Mouse (Mus musculus): ENCODE measurements at regions not wholly inside any gene's neighbourhood (a gene's known extent, or its start where the extent isn't known, plus 50 kb on each side); places are given as distances from the start of the nearest gene placed in this dataset.

- peak overlapping the region; percentile 25; the same call in 1 of the 2 replicates for H3K27ac ChIP-seq (replicated peaks)
- DNase-seq (ENCODE audit: low spot score) = no peak
- 58% methylated on average over 7 of the region's 7 CpGs for WGBS
- no peak for ATAC-seq (ENCODE audit: low FRiP score, low TSS enrichment)
- no peaks in the 10 kb centered on the region for H3K27me3 ChIP-seq (ENCODE audit: control insufficient read depth, insufficient read depth, low read length)
- TF ChIP-seq CTCF (IDR thresholded peaks at IDR 0.05; ENCODE audit: low read depth) (peak; percentile 66), EP300 (optimal IDR thresholded peaks at IDR 0.05) (no peak)
- H3K4me1 ChIP-seq (replicated peaks; ENCODE audit: control insufficient read depth, insufficient read depth) = peaks cover 3% of the 10 kb centered on the region
- H3K36me3 ChIP-seq (ENCODE audit: control insufficient read depth, insufficient read depth, low read length) = no peaks in the 10 kb centered on the region
- H3K9me3 ChIP-seq (ENCODE audit: control insufficient read depth, low read length) = no peaks in the 10 kb centered on the region
- H3K4me2 ChIP-seq (replicated peaks; ENCODE audit: low read depth) = no peak overlapping the region
- H3K4me3 ChIP-seq (ENCODE audit: low read depth, low read length) = no peak overlapping the region
- H3K9ac ChIP-seq (ENCODE audit: low read length) = no peak overlapping the region
These were observed 85.0 kb upstream of the Lgalsl start for GRCm38 (mm10) chr11:20915687-20916432.

- H3K4me1 ChIP-seq (replicated peaks; ENCODE audit: control insufficient read depth, insufficient read depth) = peaks cover 3% of the 10 kb centered on the region
- no peak for TF ChIP-seq EP300 (optimal IDR thresholded peaks at IDR 0.05)
- TF ChIP-seq CTCF (IDR thresholded peaks at IDR 0.05; ENCODE audit: low read depth) = no peak
- H3K9me3 ChIP-seq (ENCODE audit: control insufficient read depth, low read length) = no peaks in the 10 kb centered on the region
- no peak overlapping the region for H3K4me2 ChIP-seq (replicated peaks; ENCODE audit: low read depth)
- peak; percentile 30; the same call in 1 of the 2 replicates for ATAC-seq (ENCODE audit: low FRiP score, low TSS enrichment)
- no peaks in the 10 kb centered on the region for H3K36me3 ChIP-seq (ENCODE audit: control insufficient read depth, insufficient read depth, low read length)
- H3K4me3 ChIP-seq (ENCODE audit: low read depth, low read length) = no peak overlapping the region
- DNase-seq (ENCODE audit: low spot score) = no peak
- no peaks in the 10 kb centered on the region for H3K27me3 ChIP-seq (ENCODE audit: control insufficient read depth, insufficient read depth, low read length)
- WGBS = 26% methylated on average over 6 of the region's 6 CpGs
- no peak overlapping the region for H3K9ac ChIP-seq (ENCODE audit: low read length)
- H3K27ac ChIP-seq (replicated peaks) = 0 out of 2 replicates have a peak overlapping the region, but pooled peaks have one; percentile 13
These were observed 85.6 kb upstream of the Lgalsl start for GRCm38 (mm10) chr11:20916473-20916911.

DNA sequence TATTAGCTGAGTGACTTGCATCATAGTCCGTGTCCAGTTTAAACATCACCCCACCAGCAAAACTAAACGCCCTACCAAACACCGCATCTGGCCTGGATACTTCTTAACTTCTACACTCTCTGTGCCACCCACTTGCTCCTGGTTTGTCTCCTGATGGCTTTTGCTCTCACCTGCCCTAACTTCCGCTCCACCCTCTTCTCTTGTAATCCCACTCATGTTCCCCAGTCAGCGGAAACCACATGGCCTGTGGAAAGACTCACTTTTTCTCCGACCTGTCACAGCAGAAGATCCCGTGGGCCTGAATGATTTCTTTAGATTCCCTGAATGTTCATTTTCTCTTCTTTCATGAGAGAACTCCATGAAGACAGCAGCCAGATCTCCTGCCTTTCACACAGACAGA lies 86.1 kb upstream of the Lgalsl start:
- no peak overlapping the region for H3K4me2 ChIP-seq (replicated peaks; ENCODE audit: low read depth)
- no peak for TF ChIP-seq CTCF (IDR thresholded peaks at IDR 0.05; ENCODE audit: low read depth)
- TF ChIP-seq EP300 (optimal IDR thresholded peaks at IDR 0.05) = no peak
- ATAC-seq (ENCODE audit: low FRiP score, low TSS enrichment) = no peak
- H3K9ac ChIP-seq (ENCODE audit: low read length) = no peak overlapping the region
- H3K9me3 ChIP-seq (ENCODE audit: control insufficient read depth, low read length) = no peaks in the 10 kb centered on the region
- 74% methylated on average over 7 of the region's 7 CpGs for WGBS
- H3K27me3 ChIP-seq (ENCODE audit: control insufficient read depth, insufficient read depth, low read length) = no peaks in the 10 kb centered on the region
- H3K4me3 ChIP-seq (ENCODE audit: low read depth, low read length) = no peak overlapping the region
- H3K4me1 ChIP-seq (replicated peaks; ENCODE audit: control insufficient read depth, insufficient read depth) = peaks cover 3% of the 10 kb centered on the region
- no peaks in the 10 kb centered on the region for H3K36me3 ChIP-seq (ENCODE audit: control insufficient read depth, insufficient read depth, low read length)
- no peak overlapping the region for H3K27ac ChIP-seq (replicated peaks)
- DNase-seq (ENCODE audit: low spot score) = no peak

DNA sequence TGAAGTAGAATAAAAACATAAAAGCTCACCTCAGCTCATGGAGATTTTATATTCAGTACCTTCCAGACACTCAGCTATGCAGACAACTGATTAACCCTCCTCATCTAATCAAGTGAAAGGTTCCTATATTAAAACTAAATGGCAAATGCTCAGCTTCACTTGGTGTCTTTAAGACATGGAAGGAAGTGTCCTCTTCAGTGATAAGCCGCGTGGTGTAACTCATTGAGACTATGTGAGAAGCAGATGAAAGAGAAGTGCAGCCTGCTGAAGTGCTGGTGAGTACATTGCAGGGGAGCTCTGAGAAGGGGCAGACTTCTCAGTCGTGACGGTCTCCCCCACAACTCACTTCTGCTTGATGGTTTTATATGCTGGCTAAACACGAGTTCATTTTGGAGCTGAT lies 86.6 kb upstream of the Lgalsl start:
- no peak for TF ChIP-seq CTCF (IDR thresholded peaks at IDR 0.05; ENCODE audit: low read depth)
- Histone ChIP-seq H3K4me2 (replicated peaks; ENCODE audit: low read depth) (no peak overlapping the region), H3K9me3 (ENCODE audit: control insufficient read depth, low read length) (no peaks in the 10 kb centered on the region), H3K4me3 (ENCODE audit: low read depth, low read length) (no peak overlapping the region), H3K27me3 (ENCODE audit: control insufficient read depth, insufficient read depth, low read length) (no peaks in the 10 kb centered on the region), H3K27ac (replicated peaks) (no peak overlapping the region), H3K36me3 (ENCODE audit: control insufficient read depth, insufficient read depth, low read length) (no peaks in the 10 kb centered on the region), H3K9ac (ENCODE audit: low read length) (no peak overlapping the region), H3K4me1 (replicated peaks; ENCODE audit: control insufficient read depth, insufficient read depth) (peaks cover 3% of the 10 kb centered on the region)
- WGBS = 70% methylated on average over 5 of the region's 5 CpGs
- ATAC-seq (ENCODE audit: low FRiP score, low TSS enrichment) (no peak), DNase-seq (ENCODE audit: low spot score) (no peak)

DNA sequence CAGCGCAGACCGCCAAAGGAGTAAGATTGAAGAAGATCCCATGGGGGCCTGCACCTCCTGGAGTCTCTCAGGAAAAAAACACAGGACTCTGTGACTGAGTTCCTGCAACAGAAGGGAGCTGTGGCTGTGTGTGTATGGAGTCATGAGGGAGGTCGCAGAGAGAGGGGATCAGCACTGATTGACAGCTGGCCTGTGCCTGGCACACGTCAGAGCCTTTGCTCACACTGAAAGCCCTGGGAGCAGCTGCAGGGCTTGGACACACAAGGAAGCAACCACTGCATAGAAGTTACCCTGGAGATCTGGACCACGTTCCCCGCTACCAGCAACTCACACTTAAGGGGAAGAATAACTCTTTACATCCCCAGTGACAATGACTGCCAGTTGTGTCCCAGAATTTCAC lies 92.3 kb upstream of the Lgalsl start:
- peak; percentile 10 for DNase-seq (ENCODE audit: low spot score)
- H3K4me2 ChIP-seq (replicated peaks; ENCODE audit: low read depth) = no peak overlapping the region
- H3K4me3 ChIP-seq (ENCODE audit: low read depth, low read length) = no peak overlapping the region
- TF ChIP-seq EP300 (optimal IDR thresholded peaks at IDR 0.05) = no peak
- TF ChIP-seq CTCF (IDR thresholded peaks at IDR 0.05; ENCODE audit: low read depth) = no peak
- 67% methylated on average over 6 of the region's 6 CpGs for WGBS
- no peaks in the 10 kb centered on the region for H3K4me1 ChIP-seq (replicated peaks; ENCODE audit: control insufficient read depth, insufficient read depth)
- H3K9ac ChIP-seq (ENCODE audit: low read length) = no peak overlapping the region
- no peaks in the 10 kb centered on the region for H3K36me3 ChIP-seq (ENCODE audit: control insufficient read depth, insufficient read depth, low read length)
- H3K27ac ChIP-seq (replicated peaks) = no peak overlapping the region
- no peaks in the 10 kb centered on the region for H3K9me3 ChIP-seq (ENCODE audit: control insufficient read depth, low read length)
- no peak for ATAC-seq (ENCODE audit: low FRiP score, low TSS enrichment)
- no peaks in the 10 kb centered on the region for H3K27me3 ChIP-seq (ENCODE audit: control insufficient read depth, insufficient read depth, low read length)

- ATAC-seq (ENCODE audit: low FRiP score, low TSS enrichment) (no peak), DNase-seq (ENCODE audit: low spot score) (no peak)
- Histone ChIP-seq H3K36me3 (ENCODE audit: control insufficient read depth, insufficient read depth, low read length) (no peaks in the 10 kb centered on the region), H3K9ac (ENCODE audit: low read length) (no peak overlapping the region), H3K9me3 (ENCODE audit: control insufficient read depth, low read length) (no peaks in the 10 kb centered on the region), H3K4me1 (replicated peaks; ENCODE audit: control insufficient read depth, insufficient read depth) (no peaks in the 10 kb centered on the region), H3K27me3 (ENCODE audit: control insufficient read depth, insufficient read depth, low read length) (no peaks in the 10 kb centered on the region), H3K4me3 (ENCODE audit: low read depth, low read length) (no peak overlapping the region), H3K27ac (replicated peaks) (no peak overlapping the region), H3K4me2 (replicated peaks; ENCODE audit: low read depth) (no peak overlapping the region)
- TF ChIP-seq CTCF (IDR thresholded peaks at IDR 0.05; ENCODE audit: low read depth) = no peak
- no peak for TF ChIP-seq EP300 (optimal IDR thresholded peaks at IDR 0.05)
- WGBS = 84% methylated on average over 1 of the region's 1 CpGs
These were observed 98.6 kb upstream of the Lgalsl start for GRCm38 (mm10) chr11:20929426-20929825.
